Mouse (Mus musculus) lung, adult 2 months (tissue): ENCODE data around the gene Tspo. TPM values are rescaled to one million over a fixed set of nuclear protein-coding genes. Genes with fewer than 3 reads are reported as not detected.

Source experiments
- DNase-seq: peaks from one replicate; pipeline ENCODE4 v3.0.0; 2022
- H3K4me1 ChIP-seq: fragments of 200-500 bp; 2 replicates; pipeline ENCODE4 v1.6.1; 2011; ENCODE audit warnings: low read length; ENCODE audit not compliant: control insufficient read depth, insufficient read depth
- H3K4me3 ChIP-seq: fragments of 200-500 bp; replicated peaks from 2 replicates; pipeline ENCODE3; 2011; ENCODE audit warnings: low read depth, mild to moderate bottlenecking, control low read depth, low read length; ENCODE audit errors: extremely low read depth
- CTCF ChIP-seq: fragments of 200-500 bp; IDR thresholded peaks from 2 replicates; pipeline ENCODE4 v1.5.1; 2011; ENCODE audit warnings: mild to moderate bottlenecking, low read length, control low read depth; ENCODE audit not compliant: insufficient read depth
- POLR2A ChIP-seq: fragments of 200-500 bp; IDR thresholded peaks from 2 replicates; pipeline ENCODE4 v1.6.1; 2011; ENCODE audit warnings: low read depth, mild to moderate bottlenecking, control low read depth, low read length, borderline replicate concordance; ENCODE audit errors: extremely low read depth
- WGBS: fragments of 180-500 bp; shearing (Covaris S2); methylation state at CpG from one replicate; pipeline ENCODE4 v1.1.7; 2018; 5-methylcytosine and 5-hydroxymethylcytosine counted together
- polyA plus RNA-seq: library from polyadenylated mRNA; depleted of rRNA; stranded (reverse); fragments of >200 nt; gene quantifications from 2 replicates; pipeline ENCODE4 v1.2.3, GENCODE M21; 2012

Tspo gene
- polyA plus RNA-seq, 1 experiment: 396 TPM

GRCm38 (mm10) chr15:83576651-83577050 is 13.3 kb downstream of the Tspo start:
- 87% methylated on average over 9 of the region's 9 CpGs for WGBS

GRCm38 (mm10) chr15:83582931-83583330 is 19.5 kb downstream of the Tspo start:
- no peak for DNase-seq
- TF ChIP-seq CTCF (no peak), POLR2A (no peak)
- Histone ChIP-seq H3K4me1 (no peaks in the 10 kb centered on the region), H3K4me3 (no peak overlapping the region)
- 82% methylated on average over 4 of the region's 4 CpGs for WGBS

More at GRCm38 (mm10) chr15:83576651-83577050, 13.3 kb downstream of the Tspo start:
- Histone ChIP-seq H3K4me1 (peaks cover 5% of the 10 kb centered on the region; the same call in 1 of the 2 replicates), H3K4me3 (no peak overlapping the region)
- TF ChIP-seq POLR2A (no peak), CTCF (no peak)
- DNase-seq: no peak

GRCm38 (mm10) chr15:83583419-83584156 is 20.2 kb downstream of the Tspo start:
- Histone ChIP-seq H3K4me1 (no peaks in the 10 kb centered on the region), H3K4me3 (no peak overlapping the region)
- 74% methylated on average over 8 of the region's 8 CpGs for WGBS
- TF ChIP-seq CTCF: peak; percentile 79
- TF ChIP-seq POLR2A: no peak
- peak; percentile 59 for DNase-seq

GRCm38 (mm10) chr15:83584741-83585220 is 21.4 kb downstream of the Tspo start:
- H3K4me3 ChIP-seq: no peak overlapping the region
- no peak for DNase-seq
- no peak for TF ChIP-seq CTCF
- no peak for TF ChIP-seq POLR2A
- no peaks in the 10 kb centered on the region for H3K4me1 ChIP-seq
- WGBS: 85% methylated on average over 6 of the region's 6 CpGs

- no peak for DNase-seq
- TF ChIP-seq CTCF (no peak), POLR2A (no peak)
- Histone ChIP-seq H3K4me1 (peaks cover 7% of the 10 kb centered on the region; the same call in 1 of the 2 replicates), H3K4me3 (no peak overlapping the region)
- 93% methylated on average over 4 of the region's 4 CpGs for WGBS
These were observed 27.4 kb downstream of the Tspo start for GRCm38 (mm10) chr15:83590841-83591240.

- TF ChIP-seq POLR2A: no peak
- no peak for TF ChIP-seq CTCF
- Histone ChIP-seq H3K4me3 (no peak overlapping the region), H3K4me1 (peaks cover 7% of the 10 kb centered on the region; the same call in 1 of the 2 replicates)
- 85% methylated on average over 6 of the region's 6 CpGs for WGBS
- no peak for DNase-seq
These were observed 28.4 kb downstream of the Tspo start for GRCm38 (mm10) chr15:83591758-83592157.

- no peak overlapping the region for H3K4me3 ChIP-seq
- DNase-seq: no peak
- H3K4me1 ChIP-seq: peaks cover 7% of the 10 kb centered on the region; the same call in 1 of the 2 replicates
- WGBS: 66% methylated on average over 8 of the region's 8 CpGs
- TF ChIP-seq CTCF (no peak), POLR2A (no peak)
These were observed 29.1 kb downstream of the Tspo start for GRCm38 (mm10) chr15:83592260-83593188.

- no peak for TF ChIP-seq POLR2A
- TF ChIP-seq CTCF: no peak
- no peak overlapping the region for H3K4me3 ChIP-seq
- H3K4me1 ChIP-seq: peaks cover 7% of the 10 kb centered on the region; the same call in 1 of the 2 replicates
- no peak for DNase-seq
These were observed 29.8 kb downstream of the Tspo start for GRCm38 (mm10) chr15:83593189-83593585.

- TF ChIP-seq CTCF (no peak), POLR2A (no peak)
- Histone ChIP-seq H3K4me1 (peaks cover 7% of the 10 kb centered on the region; the same call in 1 of the 2 replicates), H3K4me3 (peak overlapping the region; percentile 91)
- WGBS: 22% methylated on average over 19 of the region's 19 CpGs
- no peak for DNase-seq
These were observed 30.5 kb downstream of the Tspo start for GRCm38 (mm10) chr15:83593702-83594512.
